Mouse (Mus musculus) lung, adult 18-20 months (tissue): Measurements from ENCODE around the gene Wnt5b.
"Not testable (repeated sequence)": the region's sequence is repeated elsewhere in the genome, so short reads cannot be mapped to it uniquely, and the experiment has no call there.

Experiments
- DNase-seq, 2 experiments: peaks; one replicate each; pipeline ENCODE4 v3.0.0; 2022; ENCODE audit warnings: mixed read lengths in 2 of 2

Gene Wnt5b

GRCm38 (mm10) chr6:119449060-119449499 is 95.1 kb downstream of the Wnt5b start:
- DNase-seq: peak; percentile 61 to 67

DNA sequence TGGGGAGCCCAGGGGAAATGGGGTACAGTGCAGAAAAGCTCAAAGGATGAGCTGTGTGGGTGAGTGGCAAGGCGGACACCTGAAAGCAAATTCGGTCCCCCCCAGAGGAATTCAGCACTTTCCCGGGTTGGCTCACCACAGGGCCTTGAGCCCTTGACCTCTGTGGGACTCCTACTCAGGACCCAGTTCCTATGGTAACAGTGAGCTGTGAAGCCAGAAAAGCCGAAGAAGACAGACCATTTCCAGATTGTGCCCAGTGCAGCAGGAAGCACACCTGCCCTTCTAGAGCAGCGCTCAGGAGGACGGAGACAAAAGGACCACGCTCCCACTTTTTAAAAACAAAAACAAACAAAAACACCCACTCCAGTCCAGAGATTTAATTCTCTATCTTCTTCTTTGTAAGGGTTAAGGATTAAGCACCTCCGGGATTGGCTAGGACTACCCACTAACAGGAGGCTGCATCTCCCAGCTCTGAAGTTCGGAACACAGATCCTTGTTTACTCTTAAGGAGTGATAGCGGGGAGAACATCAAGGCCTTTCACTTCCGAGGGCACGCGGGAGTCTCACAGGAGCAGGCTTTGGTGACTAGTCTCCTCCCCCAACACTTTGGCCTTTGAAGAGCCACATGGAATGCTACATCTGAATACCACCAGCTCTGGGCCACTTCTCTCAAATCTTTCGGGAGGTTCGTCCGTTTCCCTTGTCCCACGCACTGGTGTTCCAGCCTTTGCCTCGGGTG is 95.7 kb downstream of the Wnt5b start:
- DNase-seq: peak; percentile 24 to 51

GRCm38 (mm10) chr6:119445671-119446607 is 98.2 kb downstream of the Wnt5b start:
- no peak for DNase-seq

DNA sequence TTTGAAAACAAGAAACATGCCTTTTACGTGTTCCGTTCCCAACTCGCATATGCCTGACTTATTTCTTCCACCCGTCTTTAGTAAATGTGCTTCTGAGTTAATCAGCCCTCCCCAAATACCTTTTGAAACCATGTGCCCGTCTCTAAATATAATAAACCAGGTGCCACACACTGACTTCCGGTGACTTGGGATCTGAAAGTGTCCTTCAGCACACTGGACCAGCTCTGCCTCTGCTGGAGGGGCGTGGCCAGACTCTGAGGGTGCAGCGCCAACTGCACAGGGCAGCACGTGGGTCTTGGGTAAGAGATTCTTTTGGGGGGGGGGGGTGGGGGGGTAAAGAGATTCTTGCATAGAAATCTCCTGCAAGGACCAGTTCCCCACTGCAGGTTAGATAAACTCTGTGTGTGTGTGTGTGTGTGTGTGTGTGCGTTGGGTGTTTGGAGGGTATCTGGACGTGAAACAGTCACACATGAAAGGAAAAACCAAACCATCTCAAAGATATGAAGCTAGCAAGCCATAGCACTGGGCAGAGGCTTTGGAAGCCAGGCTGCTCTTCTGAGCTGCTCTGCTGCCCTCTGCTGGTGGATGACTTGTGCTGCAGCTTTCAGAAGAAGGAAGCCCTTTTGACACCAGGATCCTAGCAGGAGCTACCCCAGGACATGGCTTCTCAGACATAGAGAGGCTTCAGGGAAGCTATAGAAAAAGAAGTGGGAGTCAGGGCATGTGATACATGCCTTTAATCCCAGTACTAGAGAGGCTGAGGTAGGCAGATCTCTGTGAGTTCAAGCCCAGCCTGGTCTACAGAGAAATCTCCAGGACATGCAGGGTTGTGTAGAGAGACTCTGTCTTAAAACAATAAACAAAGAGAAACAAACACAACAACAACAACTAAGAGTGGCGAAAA is 100.2 kb downstream of the Wnt5b start:
- peak; percentile 81 to 86 for DNase-seq

- not testable (repeated sequence) for DNase-seq
Measured at GRCm38 (mm10) chr6:119442729-119443128, 101.4 kb downstream of the Wnt5b start.

DNA sequence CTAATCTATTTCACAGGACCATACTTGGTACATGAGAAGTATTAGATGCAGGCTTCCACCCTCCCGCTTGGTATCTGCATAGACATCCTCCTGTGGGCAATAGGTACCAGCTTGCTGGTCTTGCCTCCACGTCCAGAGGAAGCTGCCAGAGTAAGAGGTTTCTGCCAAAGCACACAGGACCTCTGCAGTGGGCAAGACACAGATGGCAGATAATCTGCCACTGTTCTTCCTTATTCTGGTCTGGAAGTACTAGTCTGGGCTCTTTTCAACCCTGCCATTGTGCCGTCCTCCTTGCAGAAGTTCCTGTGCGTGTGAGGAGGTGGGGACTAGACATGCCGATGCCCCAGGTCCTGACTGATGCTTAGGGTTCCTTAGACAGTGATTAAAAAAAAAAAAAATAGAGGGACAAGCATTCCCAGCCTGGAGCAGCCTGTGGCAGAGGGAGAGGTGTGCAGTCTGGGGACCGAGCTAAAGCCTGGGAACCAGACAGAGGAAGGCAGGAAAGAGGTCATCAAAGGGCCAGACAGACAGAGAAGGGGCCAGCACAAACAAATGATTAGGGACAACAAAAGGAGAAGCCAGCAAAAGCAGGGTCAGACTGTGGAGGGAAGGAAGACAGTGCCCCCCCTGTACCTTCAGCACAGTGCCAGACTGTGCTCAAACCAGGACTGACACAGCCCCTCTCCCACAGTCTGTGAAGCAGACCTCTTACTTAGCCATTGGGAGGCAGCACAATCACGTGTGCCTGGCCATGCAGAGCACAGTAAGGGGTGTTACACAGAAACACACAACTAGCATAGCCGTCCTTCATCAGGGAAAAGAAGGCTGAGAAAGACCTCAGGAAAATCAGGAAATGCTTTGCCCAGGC is 106.0 kb downstream of the Wnt5b start:
- DNase-seq: no peak

GRCm38 (mm10) chr6:119434394-119434793 is 109.8 kb downstream of the Wnt5b start:
- DNase-seq: no peak

GRCm38 (mm10) chr6:119431751-119432324 is 112.3 kb downstream of the Wnt5b start:
- peak; percentile 47 to 72 for DNase-seq

DNA sequence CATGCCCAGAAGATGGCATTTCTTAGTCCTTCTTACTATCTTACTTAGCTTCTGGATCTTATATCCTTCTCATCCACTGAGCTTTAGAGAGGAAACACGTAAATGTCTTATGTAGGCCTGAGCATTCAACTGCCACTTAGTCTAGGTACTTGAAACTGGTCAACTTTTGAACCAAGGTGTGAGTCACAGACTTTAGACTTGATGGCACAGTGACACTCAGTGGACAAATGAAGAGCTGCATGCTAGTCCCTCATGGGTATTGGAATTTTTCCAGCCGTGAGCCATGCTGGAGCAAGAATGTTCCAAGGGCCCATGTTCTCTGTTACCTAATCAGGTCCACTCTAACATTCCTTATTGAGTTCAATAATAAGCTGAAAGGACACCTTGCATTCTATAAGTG is 113.6 kb downstream of the Wnt5b start:
- peak; percentile 82 to 87 for DNase-seq

GRCm38 (mm10) chr6:119429311-119429710 is 114.8 kb downstream of the Wnt5b start:
- DNase-seq: no peak

- no peak for DNase-seq
Measured at GRCm38 (mm10) chr6:119428611-119429010, 115.5 kb downstream of the Wnt5b start.

DNA sequence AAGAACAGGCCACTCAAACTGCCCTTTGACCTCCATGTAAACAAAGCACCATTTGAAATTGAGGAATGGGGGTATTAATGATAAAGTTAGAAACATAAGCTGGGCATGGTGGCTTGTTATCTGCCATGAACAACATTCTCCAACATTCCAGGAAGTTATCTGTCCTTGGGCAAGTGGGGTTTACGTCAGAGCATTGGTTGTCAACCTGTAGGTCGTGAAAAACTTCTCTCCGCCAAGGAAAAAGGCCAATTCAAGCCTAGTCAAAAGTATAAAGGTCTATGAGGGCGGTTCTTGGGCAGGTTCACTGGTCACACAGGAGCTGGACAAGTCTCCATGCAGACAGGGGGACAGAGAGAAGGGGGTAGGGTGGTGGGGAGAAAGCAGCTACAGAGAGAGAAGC is 123.1 kb downstream of the Wnt5b start:
- DNase-seq: no peak

DNA sequence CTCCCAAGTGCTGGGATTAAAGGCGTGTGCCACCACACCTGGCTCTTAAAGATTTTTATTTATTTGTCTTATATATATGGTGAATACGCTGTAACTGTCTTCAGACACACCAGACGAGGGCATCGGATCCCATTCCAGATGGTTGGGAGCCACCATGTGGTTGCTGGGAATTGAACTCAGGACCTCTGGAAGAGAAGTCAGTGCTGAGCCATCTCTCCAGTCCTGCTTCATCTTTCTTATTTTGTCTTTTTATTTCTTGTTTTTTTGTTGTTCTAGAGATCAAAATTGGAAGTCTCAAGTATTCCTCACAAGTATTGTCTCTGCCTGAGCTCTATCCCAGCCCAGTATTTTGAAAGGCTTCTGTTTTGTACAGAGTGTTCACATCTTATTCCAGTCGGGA is 123.8 kb downstream of the Wnt5b start:
- no peak for DNase-seq

GRCm38 (mm10) chr6:119419412-119419811 is 124.7 kb downstream of the Wnt5b start:
- DNase-seq: no peak

- DNase-seq: peak; percentile 82 to 92
Measured at GRCm38 (mm10) chr6:119418392-119419251, 125.5 kb downstream of the Wnt5b start.

DNA sequence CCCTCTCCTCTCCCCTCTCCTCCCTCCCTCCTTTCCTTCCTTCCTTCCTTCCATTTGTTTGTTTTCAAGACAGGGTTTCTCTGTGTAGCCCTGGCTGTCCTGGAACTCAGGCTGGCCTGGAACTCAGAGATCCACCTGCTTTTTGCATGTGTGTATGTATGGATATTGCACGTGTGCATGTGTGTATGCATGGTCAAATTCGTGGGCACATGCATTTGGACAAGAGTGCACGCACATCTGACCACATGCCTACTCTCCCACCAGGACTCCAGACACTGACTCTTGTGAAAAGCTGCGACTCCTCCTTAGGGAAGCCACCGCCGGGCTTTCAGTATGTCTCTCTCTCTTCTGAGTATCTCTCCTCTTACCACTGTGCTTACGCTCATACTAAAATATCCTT is 126.3 kb downstream of the Wnt5b start:
- DNase-seq: no peak

DNA sequence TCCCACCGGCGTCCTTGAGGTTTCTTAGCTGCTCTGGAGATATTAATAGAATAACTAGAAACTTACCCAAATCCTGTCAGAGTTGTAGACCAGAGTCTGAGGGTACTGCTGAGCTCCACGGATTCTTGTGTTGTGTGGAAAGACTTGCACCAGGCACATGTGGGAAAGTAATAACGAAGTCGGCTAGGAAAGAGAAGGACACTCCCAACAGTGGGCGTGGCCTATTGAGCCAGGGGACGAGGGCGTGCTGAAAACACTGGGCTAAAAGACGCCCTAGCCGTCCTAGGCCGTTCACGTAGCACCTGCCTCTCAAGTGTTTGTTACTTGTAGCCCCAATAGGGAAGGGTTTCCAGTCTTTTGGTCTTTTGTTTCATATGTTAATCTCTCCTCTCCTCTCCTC is 126.8 kb downstream of the Wnt5b start, which contains the start of gene Adipor2:
Gene Adipor2, minus strand, starts transcription at position 351 of the 400 bp plus-strand sequence.
- peak; percentile 89 to 91 for DNase-seq

- peak in 1 of 2 experiments; percentile 50 for DNase-seq
Measured at GRCm38 (mm10) chr6:119416643-119417042, 127.5 kb downstream of the Wnt5b start.

DNA sequence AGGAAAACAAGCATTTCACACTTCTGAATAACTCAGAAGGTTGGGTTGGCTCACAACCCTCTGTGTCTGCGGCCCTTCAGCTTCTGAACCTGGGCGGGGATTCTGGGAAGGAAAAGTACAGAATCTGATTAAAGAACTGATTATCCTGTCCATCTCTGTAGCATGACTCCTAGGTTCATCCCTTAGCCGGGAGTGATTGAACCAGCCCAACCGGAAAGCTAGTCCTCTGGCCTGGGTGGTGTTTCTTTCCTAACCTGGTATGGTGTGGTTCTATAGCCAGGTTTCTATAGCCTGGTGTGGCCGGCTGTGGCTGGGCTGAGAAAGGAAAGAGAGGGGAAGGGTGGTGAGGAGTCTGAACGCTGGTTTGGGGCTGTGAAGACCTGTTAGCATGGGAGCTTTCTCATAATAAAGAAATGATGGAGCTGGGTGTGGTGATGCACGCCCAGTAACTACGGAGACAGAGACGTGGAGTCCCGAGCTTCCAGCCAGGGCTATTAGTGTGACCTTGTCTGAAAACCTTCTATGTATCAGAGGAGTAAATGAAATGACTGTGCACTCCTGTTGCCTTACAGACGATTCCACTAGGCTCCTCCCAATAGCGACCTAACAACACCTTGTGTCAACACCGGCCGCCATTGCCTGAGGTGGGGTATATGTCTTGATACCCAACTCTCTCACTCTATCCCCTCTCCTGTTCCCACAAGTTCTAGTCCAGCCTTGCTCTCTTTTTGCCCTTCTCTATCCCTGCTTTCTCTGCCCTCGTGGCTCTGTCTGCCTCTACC is 129.7 kb downstream of the Wnt5b start:
- no peak for DNase-seq
